Mouse (Mus musculus) neural tube, embryonic 14.5 days (tissue): ENCODE data around the gene Polr3g. TPM values are rescaled to one million over a fixed set of nuclear protein-coding genes. Genes with fewer than 3 reads are reported as not detected.
"Not testable (repeated sequence)": the region's sequence is repeated elsewhere in the genome, so short reads cannot be mapped to it uniquely, and the experiment has no call there.

Experiments used
- ATAC-seq: fragments of 200-750 bp; cut with Nextera tagmentation; 2 replicates; pipeline ENCODE4 v1.8.0; 2017; ENCODE audit warnings: low read depth, mild to moderate bottlenecking, moderate TSS enrichment, moderate library complexity
- H3K27ac ChIP-seq: fragments of 300-500 bp; sonication (generic); 2 replicates; pipeline ENCODE4 v1.5.1; 2014; ENCODE audit warnings: low read depth, mild to moderate bottlenecking, control low read depth, low read length, moderate library complexity, mixed read lengths
- H3K27me3 ChIP-seq: fragments of 300-500 bp; sonication (generic); 2 replicates; pipeline ENCODE4 v1.6.1; 2014; ENCODE audit warnings: low read length; ENCODE audit not compliant: control insufficient read depth, insufficient read depth
- H3K36me3 ChIP-seq: fragments of 300-500 bp; sonication (generic); 2 replicates; pipeline ENCODE4 v1.6.1; 2014; ENCODE audit warnings: low read length, mixed read lengths; ENCODE audit not compliant: control insufficient read depth, insufficient read depth
- H3K4me1 ChIP-seq: fragments of 300-500 bp; sonication (generic); 2 replicates; pipeline ENCODE4 v1.6.1; 2014; ENCODE audit warnings: low read length; ENCODE audit not compliant: control insufficient read depth, insufficient read depth
- H3K4me2 ChIP-seq: fragments of 300-500 bp; sonication (generic); 2 replicates; pipeline ENCODE4 v1.6.1; 2014; ENCODE audit warnings: mild to moderate bottlenecking, low read depth, low read length, control low read depth
- H3K4me3 ChIP-seq: fragments of 300-500 bp; sonication (generic); 2 replicates; pipeline ENCODE4 v1.5.1; 2014; ENCODE audit warnings: low read depth, low read length, control low read depth, mixed read lengths
- H3K9ac ChIP-seq: fragments of 300-500 bp; sonication (generic); replicated peaks from 2 replicates; pipeline ENCODE4 v1.6.1; 2014; ENCODE audit warnings: low read depth, mild to moderate bottlenecking, control low read depth, low read length, mixed read lengths
- H3K9me3 ChIP-seq: fragments of 300-500 bp; sonication (generic); 2 replicates; pipeline ENCODE4 v1.6.1; 2016; ENCODE audit warnings: low read length; ENCODE audit not compliant: control insufficient read depth
- WGBS: fragments of 180-500 bp; shearing (Covaris S2); extraction: QIAGEN DNeasy Blood & Tissue Kit; methylation state at CpG from one replicate; pipeline ENCODE4 v1.1.7; 2014; 5-methylcytosine and 5-hydroxymethylcytosine counted together
- polyA plus RNA-seq: library from polyadenylated mRNA; unstranded; fragments of >200 nt; fragmentation: Nextera tagmentation; extraction: Ambion mirVana; gene quantifications from 2 replicates; pipeline ENCODE4 v1.2.1, GENCODE M21; 2014

The Polr3g gene
- polyA plus RNA-seq, 1 experiment from 2014 or later = 3.3 TPM

DNA sequence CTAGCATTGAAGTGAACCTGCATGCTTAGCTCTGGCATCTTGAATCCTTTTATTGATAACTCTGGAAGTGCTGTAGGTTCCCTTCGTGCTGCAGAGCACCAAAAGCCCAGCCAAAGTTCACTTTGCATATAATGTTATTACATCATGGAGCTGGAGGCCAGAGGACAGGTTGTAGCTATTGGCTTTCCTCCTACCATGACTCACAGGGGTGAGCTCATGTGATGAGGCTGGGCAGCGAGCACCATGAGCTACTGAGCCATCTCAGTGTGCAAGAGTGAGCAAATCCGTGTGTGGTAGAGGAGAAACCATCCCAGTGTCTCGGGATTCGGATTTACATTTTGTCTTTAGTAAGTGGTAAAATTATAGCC lies 46.5 kb downstream of the Polr3g start:
- no peak for ATAC-seq
- no peak overlapping the region for H3K9ac ChIP-seq
- peaks cover 30% of the 10 kb centered on the region for H3K36me3 ChIP-seq
- H3K4me3 ChIP-seq = no peak overlapping the region
- no peak overlapping the region for H3K27ac ChIP-seq
- WGBS = 93% methylated on average over 5 of the region's 5 CpGs
- no peaks in the 10 kb centered on the region for H3K27me3 ChIP-seq
- no peaks in the 10 kb centered on the region for H3K4me1 ChIP-seq
- no peak overlapping the region for H3K4me2 ChIP-seq
- H3K9me3 ChIP-seq = no peaks in the 10 kb centered on the region

DNA sequence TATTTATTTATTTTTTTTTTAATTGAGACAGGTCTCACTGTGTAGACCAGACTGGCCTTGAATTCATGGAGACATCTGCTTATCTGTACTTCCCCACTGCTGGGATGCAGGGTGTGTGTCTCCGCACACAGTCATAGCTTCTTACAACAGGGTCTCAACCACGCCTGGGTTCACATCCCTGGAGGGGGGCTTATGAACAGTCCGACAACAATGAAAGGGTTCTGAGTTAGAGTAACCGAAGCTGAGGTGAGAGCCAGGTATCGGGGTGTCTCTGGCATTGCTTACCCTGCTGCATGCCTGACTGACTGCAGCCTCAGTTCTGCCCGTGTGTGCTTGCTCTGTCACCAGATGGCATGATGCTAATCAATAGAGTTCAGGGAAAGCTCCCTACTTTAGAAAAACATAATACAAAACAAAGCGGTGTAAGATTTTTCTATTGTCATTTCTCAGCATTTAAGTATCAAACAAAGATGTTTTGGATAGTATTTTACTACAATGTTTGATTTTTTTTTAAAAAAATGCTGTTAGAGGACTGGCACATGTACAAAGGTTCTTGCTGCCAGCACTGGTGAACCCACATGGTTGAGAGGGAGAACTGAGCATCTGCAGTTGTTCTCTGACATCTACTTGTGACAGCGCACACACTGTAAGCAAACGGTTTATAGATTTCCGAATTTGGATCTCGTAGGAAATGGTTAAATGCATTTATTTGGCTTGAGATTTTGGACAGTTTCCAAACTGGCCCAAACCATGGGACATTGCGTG lies 47.1 kb downstream of the Polr3g start:
- Histone ChIP-seq H3K4me2 (no peak overlapping the region), H3K36me3 (peaks cover 24% of the 10 kb centered on the region), H3K9ac (no peak overlapping the region), H3K4me1 (peaks cover 3% of the 10 kb centered on the region; the same call in 1 of the 2 replicates), H3K9me3 (no peaks in the 10 kb centered on the region), H3K27ac (no peak overlapping the region), H3K27me3 (no peaks in the 10 kb centered on the region), H3K4me3 (no peak overlapping the region)
- 84% methylated on average over 12 of the region's 12 CpGs for WGBS
- peak; percentile 38; the same call in 1 of the 2 replicates for ATAC-seq

DNA sequence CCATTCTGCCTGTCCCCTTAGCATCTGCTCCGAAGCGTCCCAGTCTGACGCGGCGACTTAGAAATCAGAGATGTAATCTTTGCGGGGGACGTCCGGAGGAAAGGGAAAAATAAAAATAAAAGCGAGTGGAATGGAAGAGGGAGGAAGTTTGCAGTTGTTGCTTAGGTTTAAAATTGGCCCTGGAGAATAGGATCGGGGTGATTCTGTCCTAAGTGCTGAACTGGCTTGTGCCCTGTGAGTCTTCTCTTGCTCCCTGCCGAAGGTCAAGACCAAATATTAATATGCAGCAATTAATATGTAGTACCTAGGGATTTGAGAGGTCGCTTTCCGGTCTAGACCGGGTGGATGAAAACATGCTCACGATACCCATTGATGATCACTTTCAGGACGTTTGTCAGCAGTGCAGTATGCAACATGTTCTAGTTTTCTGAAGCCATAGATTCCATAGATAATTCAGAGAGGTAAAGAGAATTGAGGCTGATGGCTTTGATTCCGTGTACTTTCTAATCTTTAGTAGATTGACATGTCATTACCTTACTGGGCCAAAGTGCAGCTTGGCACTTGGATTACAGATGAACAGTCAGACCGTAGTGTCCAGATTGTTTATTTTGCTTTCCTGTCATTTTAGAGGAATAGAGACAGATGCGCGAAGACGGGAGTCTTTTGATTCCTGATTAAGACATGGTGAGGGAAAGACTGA lies 52.6 kb downstream of the Polr3g start:
- ATAC-seq = peak; percentile 5
- Histone ChIP-seq H3K36me3 (no peaks in the 10 kb centered on the region), H3K27me3 (no peaks in the 10 kb centered on the region), H3K9ac (peak overlapping the region; percentile 80), H3K4me1 (peaks cover 8% of the 10 kb centered on the region; the same call in 1 of the 2 replicates), H3K27ac (peak overlapping the region; percentile 90), H3K4me2 (peak overlapping the region; percentile 64), H3K4me3 (peak overlapping the region; percentile 84), H3K9me3 (no peaks in the 10 kb centered on the region)
- 10% methylated on average over 21 of the region's 21 CpGs for WGBS

- Histone ChIP-seq H3K9me3 (no peaks in the 10 kb centered on the region), H3K4me2 (peak within 1 kb of the TSS; percentile 64), H3K9ac (peak within 1 kb of the TSS; percentile 80), H3K27ac (peak within 1 kb of the TSS; percentile 90), H3K4me3 (peak within 1 kb of the TSS; percentile 84), H3K27me3 (no peaks in the 10 kb centered on the region), H3K4me1 (peaks cover 8% of the 10 kb centered on the region; the same call in 1 of the 2 replicates), H3K36me3 (no peaks in the 10 kb centered on the region)
- under 1% methylated on average over 69 of the region's 73 CpGs for WGBS
- peak; percentile 99 for ATAC-seq
Observed at GRCm38 (mm10) chr13:81657351-81658052, 53.3 kb downstream of the Polr3g start, which contains the start of gene Lysmd3. Gene Lysmd3 (plus strand): TSS chr13:81657663.

DNA sequence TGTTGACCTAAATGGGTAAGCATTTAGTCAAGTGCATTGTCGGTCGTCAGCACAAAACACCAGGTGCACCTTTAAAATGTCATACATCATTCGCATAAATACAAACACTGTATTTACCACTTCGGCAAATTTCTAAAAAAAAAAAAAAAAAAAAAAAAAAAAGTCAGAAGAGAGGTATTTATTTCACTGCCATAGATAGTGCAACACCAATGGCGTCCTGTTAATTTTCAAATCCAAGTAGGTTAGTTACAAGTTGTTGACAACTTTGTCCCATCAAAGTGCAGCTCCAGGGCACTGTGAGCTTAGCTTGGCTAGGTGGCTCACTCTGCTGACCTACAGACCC lies 53.8 kb downstream of the Polr3g start:
- Histone ChIP-seq H3K9me3 (no peaks in the 10 kb centered on the region), H3K27ac (peak overlapping the region; percentile 90), H3K9ac (peak overlapping the region; percentile 80), H3K36me3 (no peaks in the 10 kb centered on the region), H3K4me1 (peaks cover 8% of the 10 kb centered on the region; the same call in 1 of the 2 replicates), H3K27me3 (no peaks in the 10 kb centered on the region), H3K4me2 (peak overlapping the region; percentile 55), H3K4me3 (peak overlapping the region; percentile 84)
- WGBS = 6% methylated on average over 5 of the region's 5 CpGs
- ATAC-seq = no peak

DNA sequence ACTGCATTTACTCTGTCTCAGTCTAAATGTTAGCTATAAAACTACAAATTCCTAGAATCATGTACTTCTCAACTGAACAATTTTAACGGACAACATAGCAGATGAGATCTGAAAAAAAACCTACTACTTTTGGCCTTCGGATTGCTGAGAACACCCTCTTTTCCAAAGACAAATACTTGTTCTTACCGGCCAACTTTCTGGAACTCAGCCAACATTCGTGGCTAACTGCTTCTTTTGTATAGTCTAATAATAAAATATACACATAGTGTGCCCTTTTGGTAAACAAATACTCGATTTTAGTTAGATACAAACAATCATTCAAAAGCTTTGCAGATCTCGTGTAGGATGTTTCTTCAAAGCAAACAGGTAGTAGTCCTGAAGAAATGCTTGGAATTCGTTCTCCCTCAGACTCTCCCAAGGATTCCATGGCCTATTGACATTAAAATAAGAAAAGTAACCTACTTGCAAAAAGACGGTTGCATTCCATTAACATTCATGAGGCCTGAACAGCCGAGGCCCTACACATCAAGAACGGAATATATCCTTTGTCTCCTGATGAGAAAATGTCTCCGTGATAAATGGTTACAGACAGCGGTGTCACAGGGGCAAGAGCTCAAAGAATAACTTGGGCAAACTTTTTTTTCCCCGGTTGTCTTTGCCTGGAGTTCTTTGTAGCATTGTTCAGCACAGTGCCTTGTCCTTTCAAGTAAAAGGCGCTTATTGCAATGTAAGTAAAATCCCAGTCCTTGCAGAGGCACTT lies 54.5 kb downstream of the Polr3g start:
- no peak overlapping the region for H3K9ac ChIP-seq
- no peaks in the 10 kb centered on the region for H3K27me3 ChIP-seq
- H3K4me1 ChIP-seq = peaks cover 8% of the 10 kb centered on the region; the same call in 1 of the 2 replicates
- peak overlapping the region; percentile 55 for H3K4me2 ChIP-seq
- H3K4me3 ChIP-seq = peak overlapping the region; percentile 84; the same call in 1 of the 2 replicates
- ATAC-seq = no peak
- WGBS = 8% methylated on average over 14 of the region's 14 CpGs
- H3K27ac ChIP-seq = peak overlapping the region; percentile 39; the same call in 1 of the 2 replicates
- H3K9me3 ChIP-seq = no peaks in the 10 kb centered on the region
- no peaks in the 10 kb centered on the region for H3K36me3 ChIP-seq

DNA sequence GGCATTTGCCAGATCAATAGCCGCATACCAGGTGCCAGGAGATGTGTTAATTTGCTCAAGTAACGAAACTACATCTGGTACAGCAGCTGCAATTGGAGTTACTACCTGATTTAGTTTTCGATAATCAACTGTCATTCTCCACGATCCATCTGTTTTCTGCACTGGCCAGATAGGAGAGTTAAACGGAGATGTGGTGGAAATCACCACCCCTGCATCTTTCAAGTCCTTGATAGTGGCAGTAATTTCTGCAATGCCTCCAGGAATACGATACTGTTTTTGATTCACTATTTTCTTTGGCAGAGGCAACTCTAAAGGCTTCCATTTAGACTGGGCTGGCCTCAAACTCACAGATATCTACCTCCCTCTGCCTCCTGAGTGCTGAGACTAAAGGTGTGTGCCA lies 60.4 kb downstream of the Polr3g start:
- WGBS = 83% methylated on average over 5 of the region's 6 CpGs

DNA sequence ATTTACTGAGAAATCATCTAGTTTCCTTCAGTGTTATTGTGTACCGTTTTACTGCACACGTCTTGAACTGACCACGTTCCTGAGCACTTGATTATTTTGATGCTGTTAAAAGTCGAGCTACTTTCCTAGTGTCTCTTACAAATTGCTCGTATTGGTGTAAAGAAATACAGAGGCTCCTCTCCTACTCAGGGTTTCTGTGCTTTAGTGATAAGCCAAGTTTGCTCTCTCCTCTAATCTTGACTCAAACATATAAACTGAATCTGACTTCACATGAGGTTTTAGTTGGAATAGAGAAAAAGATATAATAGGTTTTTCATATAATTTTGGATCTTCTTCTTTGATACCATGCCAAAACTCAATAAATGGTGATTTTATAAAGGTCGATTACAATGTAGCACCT lies 64.5 kb downstream of the Polr3g start:
- no peak overlapping the region for H3K4me3 ChIP-seq
- no peak overlapping the region for H3K4me2 ChIP-seq
- WGBS = 90% methylated on average over 6 of the region's 6 CpGs
- no peaks in the 10 kb centered on the region for H3K27me3 ChIP-seq
- no peak overlapping the region for H3K9ac ChIP-seq
- H3K9me3 ChIP-seq = no peaks in the 10 kb centered on the region
- H3K27ac ChIP-seq = no peak overlapping the region
- H3K4me1 ChIP-seq = 0 out of 2 replicates have a peak, but pooled peaks cover 3% of the 10 kb centered on the region
- no peak for ATAC-seq
- no peaks in the 10 kb centered on the region for H3K36me3 ChIP-seq

More for the DNA sequence above, 60.4 kb downstream of the Polr3g start:
- not testable (repeated sequence) for H3K9me3 ChIP-seq, H3K4me2 ChIP-seq, ATAC-seq, H3K36me3 ChIP-seq, H3K27me3 ChIP-seq, H3K27ac ChIP-seq, H3K4me1 ChIP-seq, H3K9ac ChIP-seq, H3K4me3 ChIP-seq
